Mouse (Mus musculus) kidney, postnatal 25 days (tissue): Measurements from ENCODE around the gene Rac1.

Experiments used
- DNase-seq, 2 experiments: peaks; one replicate each; pipeline ENCODE4 v3.0.0; 2021; ENCODE audit warnings: mixed read lengths in 2 of 2

Rac1 gene

GRCm38 (mm10) chr5:143491736-143492135 is 36.1 kb downstream of the Rac1 start:
- DNase-seq: peak in 1 of 2 experiments; percentile 21

- no peak for DNase-seq
These were observed 38.0 kb downstream of the Rac1 start for GRCm38 (mm10) chr5:143489749-143490342.

GRCm38 (mm10) chr5:143487998-143488397 is 39.8 kb downstream of the Rac1 start:
- no peak for DNase-seq

- DNase-seq: no peak
These were observed 40.6 kb downstream of the Rac1 start for GRCm38 (mm10) chr5:143487193-143487592.

- DNase-seq: no peak
These were observed 42.9 kb downstream of the Rac1 start for GRCm38 (mm10) chr5:143484955-143485354.

- DNase-seq: peak in 1 of 2 experiments; percentile 19
These were observed 49.9 kb downstream of the Rac1 start for GRCm38 (mm10) chr5:143477901-143478300.

GRCm38 (mm10) chr5:143476013-143476412 is 51.8 kb downstream of the Rac1 start:
- no peak for DNase-seq

- no peak for DNase-seq
These were observed 52.5 kb downstream of the Rac1 start for GRCm38 (mm10) chr5:143475153-143475844.

GRCm38 (mm10) chr5:143471953-143472618 is 55.8 kb downstream of the Rac1 start:
- no peak for DNase-seq

- no peak for DNase-seq
These were observed 56.7 kb downstream of the Rac1 start for GRCm38 (mm10) chr5:143471165-143471546.

GRCm38 (mm10) chr5:143470421-143471164 is 57.2 kb downstream of the Rac1 start:
- peak; percentile 31 to 49 for DNase-seq

GRCm38 (mm10) chr5:143469628-143470027 is 58.2 kb downstream of the Rac1 start:
- DNase-seq: no peak

GRCm38 (mm10) chr5:143467931-143468330 is 59.9 kb downstream of the Rac1 start:
- no peak for DNase-seq

GRCm38 (mm10) chr5:143466891-143467669 is 60.8 kb downstream of the Rac1 start:
- DNase-seq: no peak

GRCm38 (mm10) chr5:143465156-143466085 is 62.4 kb downstream of the Rac1 start:
- no peak for DNase-seq

GRCm38 (mm10) chr5:143464757-143465118 is 63.1 kb downstream of the Rac1 start:
- peak in 1 of 2 experiments; percentile 42 for DNase-seq

- peak; percentile 90 to 95 for DNase-seq
These were observed 63.6 kb downstream of the Rac1 start, which contains the start of gene Daglb for GRCm38 (mm10) chr5:143464100-143464756. Daglb (plus strand) TSS chr5:143464584.

GRCm38 (mm10) chr5:143463671-143464070 is 64.2 kb downstream of the Rac1 start:
- DNase-seq: no peak
